Mouse (Mus musculus) heart, adult 10 weeks (tissue): Measurements from ENCODE around the gene Sp8. TPM values are rescaled to one million over a fixed set of nuclear protein-coding genes. Genes with fewer than 3 reads are reported as not detected.

Experiments
- polyA plus RNA-seq: library from polyadenylated mRNA; stranded (reverse); fragments of 350-450 nt; fragmentation: Illumina TruSeq; extraction: RNeasy Lipid Tissue Mini Kit (QIAGEN cat#74804); gene quantifications from one replicate; pipeline ENCODE4 v1.2.3, GENCODE M21; 2014; ENCODE audit warnings: low read depth, low replicate concordance

The Sp8 gene
- not detected for polyA plus RNA-seq

GRCm38 (mm10) chr12:118846221-118846620 is at the start of gene Sp8:
Gene Sp8 (plus strand): TSS chr12:118846329.

Other genes starting within 250 kb of the Sp8 start
- not detected for gene Abcb5, start 120.1 kb downstream of the Sp8 start, polyA plus RNA-seq